ENCODE assay signal across 15 mouse cellular contexts in the genomic region with DNA sequence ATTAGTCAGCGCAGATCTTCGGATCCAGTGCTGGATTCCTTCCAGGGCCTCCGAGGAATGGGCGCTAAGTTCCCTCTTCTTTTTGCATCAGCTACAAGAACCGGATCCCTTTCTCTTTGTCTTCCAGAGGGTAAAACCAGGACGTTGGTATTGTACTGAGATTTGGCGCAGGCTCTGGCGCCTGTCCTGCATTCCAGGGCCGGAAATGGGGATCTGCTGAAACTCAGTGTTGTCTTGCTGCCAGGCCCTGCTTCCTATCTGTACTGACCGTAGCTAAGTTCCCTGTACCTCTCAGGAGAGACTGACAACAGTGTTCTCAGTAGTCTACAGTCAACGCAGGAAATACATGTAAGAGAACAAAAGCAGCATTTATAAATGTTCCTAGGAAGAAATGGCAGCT. TPM values are rescaled to one million over a fixed set of nuclear protein-coding genes. Genes with fewer than 3 reads are reported as not detected.
A peak's percentile ranks its signal among the peaks of the same experiment; 100 is the strongest.
DNase-seq lines count a peak whose midpoint lies in the region; ATAC-seq and TF ChIP-seq lines count a peak whose summit lies in the region.
"Had no signal": no experiment of that assay in that cellular context is flagged by ENCODE, and none has a peak within 500 bp of the region (broad histone marks: within the 10 kb centered on the region; RNA-seq: fewer than 3 reads in every experiment).

No protein-coding gene starts in this region.

- peak; percentile 89 for TF ChIP-seq EP300 in heart, postnatal 0 days (IDR thresholded peaks at IDR 0.05; ENCODE audit: low read depth)

- TF ChIP-seq CTCF in lung, adult 2 months (IDR thresholded peaks at IDR 0.05; ENCODE audit: insufficient read depth, low read length), result no peak
- no peak for TF ChIP-seq CTCF in heart, postnatal 0 days (IDR thresholded peaks at IDR 0.05; ENCODE audit: low read depth)

- no peaks in the 10 kb centered on the region; the same call in 1 of the 2 replicates for H3K4me1 ChIP-seq in lung, adult 2 months (ENCODE audit: control insufficient read depth, insufficient read depth, low read length)
- H3K4me1 ChIP-seq in heart, postnatal 0 days (ENCODE audit: control insufficient read depth, insufficient read depth), result peaks cover 68% of the 10 kb centered on the region
- peaks cover 3% of the 10 kb centered on the region; the same call in 1 of the 2 replicates for H3K4me1 ChIP-seq in hindbrain, embryonic 11.5 days (replicated peaks; ENCODE audit: control insufficient read depth, insufficient read depth, low read length)

- H3K36me3 ChIP-seq in heart, postnatal 0 days (replicated peaks; ENCODE audit: control insufficient read depth, insufficient read depth, low read length), result no peaks in the 10 kb centered on the region
- H3K36me3 ChIP-seq in hindbrain, embryonic 11.5 days (ENCODE audit: control insufficient read depth, insufficient read depth, low read length), result no peaks in the 10 kb centered on the region
- H3K36me3 ChIP-seq: hindbrain, embryonic 15.5 days; limb, embryonic 12.5 days had no signal

- H3K9me3 ChIP-seq in heart, postnatal 0 days (replicated peaks; ENCODE audit: control insufficient read depth, low read length), result no peaks in the 10 kb centered on the region
- H3K9me3 ChIP-seq in hindbrain, embryonic 11.5 days (ENCODE audit: control insufficient read depth, low read length), result no peaks in the 10 kb centered on the region
- H3K9me3 ChIP-seq: hindbrain, embryonic 15.5 days had no signal

- H3K27ac ChIP-seq in heart, postnatal 0 days (ENCODE audit: low read depth), result peak overlapping the region; percentile 90
- no peak overlapping the region for H3K27ac ChIP-seq in hindbrain, embryonic 11.5 days (ENCODE audit: low read depth, low read length)
- H3K27ac ChIP-seq: hindbrain, embryonic 15.5 days; limb, embryonic 12.5 days had no signal

- H3K4me2 ChIP-seq in heart, postnatal 0 days (ENCODE audit: low read depth, low read length), result peak overlapping the region; percentile 27
- H3K4me2 ChIP-seq in hindbrain, embryonic 11.5 days (replicated peaks; ENCODE audit: low read depth, low read length), result no peak overlapping the region
- H3K4me2 ChIP-seq: hindbrain, embryonic 15.5 days; limb, embryonic 12.5 days had no signal

- no peak overlapping the region for H3K4me3 ChIP-seq in lung, adult 2 months (replicated peaks; ENCODE audit: extremely low read depth, low read depth, low read length)
- H3K4me3 ChIP-seq in heart, postnatal 0 days (ENCODE audit: low read depth, low read length), result no peak overlapping the region; the same call in 1 of the 2 replicates
- no peak overlapping the region for H3K4me3 ChIP-seq in hindbrain, embryonic 11.5 days (ENCODE audit: low read depth, low read length)
- H3K4me3 ChIP-seq: hindbrain, embryonic 15.5 days; limb, embryonic 12.5 days had no signal

- H3K9ac ChIP-seq in heart, postnatal 0 days (replicated peaks; ENCODE audit: low read depth, low read length), result 0 out of 2 replicates have a peak overlapping the region, but pooled peaks have one; percentile 28
- no peak overlapping the region for H3K9ac ChIP-seq in hindbrain, embryonic 11.5 days (ENCODE audit: low read depth, low read length)
- H3K9ac ChIP-seq: hindbrain, embryonic 15.5 days; limb, embryonic 12.5 days had no signal

- peak; percentile 59 for ATAC-seq in heart, postnatal 0 days (ENCODE audit: insufficient read depth, low read depth)
- ATAC-seq in hindbrain, embryonic 11.5 days (ENCODE audit: low FRiP score), result no peak
- ATAC-seq: forebrain, embryonic 14.5 days; Patski had no signal

- TF ChIP-seq POLR2A in lung, adult 2 months (IDR thresholded peaks at IDR 0.05; ENCODE audit: borderline replicate concordance, extremely low read depth, low read depth, low read length), result no peak

- DNase-seq in lung, postnatal 10 days, result peak; percentile 50
- no peak for DNase-seq in lung, adult 2 months
- peak; percentile 57 to 72 for DNase-seq in heart, adult 9 months (ENCODE audit: low spot score in 2 of 2)
- peak; percentile 89 for DNase-seq in heart, postnatal 0 days (ENCODE audit: low spot score)
- no peak for DNase-seq in hindbrain, embryonic 11.5 days (ENCODE audit: low spot score)
- DNase-seq in left cerebral cortex, adult 8-10 months (ENCODE audit: low spot score in 2 of 2), result no peak
- DNase-seq in cerebellum, adult 8-10 months, result no peak
- DNase-seq: cerebellum, adult 2 months; embryo, embryonic 11 days; layer of hippocampus, postnatal 36 days had no signal

- WGBS in lung, adult 2 months, result 35% methylated on average over 11 of the region's 11 CpGs
- WGBS in heart, postnatal 0 days, result 12% methylated on average over 11 of the region's 11 CpGs
- 79% methylated on average over 11 of the region's 11 CpGs for WGBS in hindbrain, embryonic 11.5 days

- H3K27me3 ChIP-seq in heart, postnatal 0 days (ENCODE audit: control insufficient read depth, insufficient read depth, low read length), result no peaks in the 10 kb centered on the region
- no peaks in the 10 kb centered on the region for H3K27me3 ChIP-seq in hindbrain, embryonic 11.5 days (ENCODE audit: control insufficient read depth, insufficient read depth, low read length)
- H3K27me3 ChIP-seq: hindbrain, embryonic 15.5 days; limb, embryonic 12.5 days had no signal

RNA-seq across cellular contexts. Expression of gene Rbm20, which starts 31.3 kb away (rescaled TPM):
- polyA plus RNA-seq in lung, adult 2 months (2012; rRNA removed), result 2.5 and 3.8 TPM in 2 replicates
- total RNA-seq in heart, postnatal 0 days (2014; rRNA removed; ENCODE audit: low replicate concordance), result 328 and 340 TPM in 2 replicates
- 58.5 and 65.2 TPM in 2 replicates for polyA plus RNA-seq in heart, postnatal 0 days (2015; fragmentation: Nextera tagmentation; extraction: Ambion mirVana)
- polyA plus RNA-seq in hindbrain, embryonic 11.5 days (2014; fragmentation: Nextera tagmentation; extraction: Ambion mirVana), result 0.64 and 0.73 TPM in 2 replicates
- total RNA-seq in left cerebral cortex, adult 8-10 months (2022), result 1 to 10 TPM; 4.7 to 6.5 (median 5.8) TPM
- total RNA-seq: neutrophil, adult 5-6 weeks had no signal

Comparison
In these comparisons a context has a peak if more than half of its experiments do, and no peak if none do; other contexts are left out.
1. DNase-seq: peak in lung, postnatal 10 days (single experiment), heart, adult 9 months (2 of 2) and heart, postnatal 0 days (single experiment); none in lung, adult 2 months (single experiment), hindbrain, embryonic 11.5 days (single experiment), left cerebral cortex, adult 8-10 months (0 of 2) and cerebellum, adult 8-10 months (single experiment).
2. RNA of gene Rbm20, which starts 31.3 kb away (polyA plus RNA-seq): 58.5 to 65.2 TPM in heart, postnatal 0 days; 2.5 to 3.8 TPM in lung, adult 2 months and 0.64 to 0.73 TPM in hindbrain, embryonic 11.5 days; every median in the first group is over 10 times any median in the second.